Mouse (Mus musculus) midbrain, embryonic 11.5 days (tissue): Measurements from ENCODE around the gene Zfp169. TPM values are rescaled to one million over a fixed set of nuclear protein-coding genes. Genes with fewer than 3 reads are reported as not detected.

Experiments used
- ATAC-seq: fragments of 200-750 bp; cut with Nextera tagmentation; 2 replicates; pipeline ENCODE4 v1.8.0; 2017; ENCODE audit warnings: moderate TSS enrichment, moderate library complexity; ENCODE audit not compliant: low FRiP score
- DNase-seq: peaks from one replicate; pipeline ENCODE4 v3.0.0; 2015; ENCODE audit warnings: low spot score; ENCODE audit errors: missing footprints
- H3K27ac ChIP-seq: fragments of 300-500 bp; sonication (generic); 2 replicates; pipeline ENCODE4 v1.5.1; 2014; ENCODE audit warnings: low read depth, low read length
- H3K27me3 ChIP-seq: fragments of 300-500 bp; sonication (generic); 2 replicates; pipeline ENCODE4 v1.6.1; 2014; ENCODE audit warnings: mild to moderate bottlenecking, low read length, moderate library complexity, mixed read lengths; ENCODE audit not compliant: control insufficient read depth, insufficient read depth
- H3K36me3 ChIP-seq: fragments of 300-500 bp; sonication (generic); 2 replicates; pipeline ENCODE4 v1.6.1; 2014; ENCODE audit warnings: mild to moderate bottlenecking, low read length, moderate library complexity, mixed read lengths; ENCODE audit not compliant: control insufficient read depth, insufficient read depth
- H3K4me1 ChIP-seq: fragments of 300-500 bp; sonication (generic); 2 replicates; pipeline ENCODE4 v1.6.1; 2014; ENCODE audit warnings: low read length; ENCODE audit not compliant: control insufficient read depth, insufficient read depth
- H3K4me2 ChIP-seq: fragments of 300-500 bp; sonication (generic); 2 replicates; pipeline ENCODE4 v1.6.1; 2014; ENCODE audit warnings: mild to moderate bottlenecking, moderate library complexity
- H3K4me3 ChIP-seq: fragments of 300-500 bp; sonication (generic); 2 replicates; pipeline ENCODE4 v1.5.1; 2014; ENCODE audit warnings: low read depth, low read length
- H3K9ac ChIP-seq: fragments of 300-500 bp; sonication (generic); 2 replicates; pipeline ENCODE4 v1.6.1; 2014; ENCODE audit warnings: low read length
- H3K9me3 ChIP-seq: fragments of 300-500 bp; sonication (generic); 2 replicates; pipeline ENCODE4 v1.6.1; 2016; ENCODE audit warnings: low read length; ENCODE audit not compliant: control insufficient read depth
- WGBS: fragments of 180-500 bp; shearing (Covaris S2); extraction: QIAGEN DNeasy Blood & Tissue Kit; methylation state at CpG from one replicate; pipeline ENCODE4 v1.1.7; 2014; 5-methylcytosine and 5-hydroxymethylcytosine counted together
- polyA plus RNA-seq: library from polyadenylated mRNA; unstranded; fragments of >200 nt; fragmentation: Nextera tagmentation; extraction: Ambion mirVana; gene quantifications from 2 replicates; pipeline ENCODE4 v1.2.1, GENCODE M21; 2014

The Zfp169 gene
- polyA plus RNA-seq = 8.5 and 9.0 TPM in 2 replicates

DNA sequence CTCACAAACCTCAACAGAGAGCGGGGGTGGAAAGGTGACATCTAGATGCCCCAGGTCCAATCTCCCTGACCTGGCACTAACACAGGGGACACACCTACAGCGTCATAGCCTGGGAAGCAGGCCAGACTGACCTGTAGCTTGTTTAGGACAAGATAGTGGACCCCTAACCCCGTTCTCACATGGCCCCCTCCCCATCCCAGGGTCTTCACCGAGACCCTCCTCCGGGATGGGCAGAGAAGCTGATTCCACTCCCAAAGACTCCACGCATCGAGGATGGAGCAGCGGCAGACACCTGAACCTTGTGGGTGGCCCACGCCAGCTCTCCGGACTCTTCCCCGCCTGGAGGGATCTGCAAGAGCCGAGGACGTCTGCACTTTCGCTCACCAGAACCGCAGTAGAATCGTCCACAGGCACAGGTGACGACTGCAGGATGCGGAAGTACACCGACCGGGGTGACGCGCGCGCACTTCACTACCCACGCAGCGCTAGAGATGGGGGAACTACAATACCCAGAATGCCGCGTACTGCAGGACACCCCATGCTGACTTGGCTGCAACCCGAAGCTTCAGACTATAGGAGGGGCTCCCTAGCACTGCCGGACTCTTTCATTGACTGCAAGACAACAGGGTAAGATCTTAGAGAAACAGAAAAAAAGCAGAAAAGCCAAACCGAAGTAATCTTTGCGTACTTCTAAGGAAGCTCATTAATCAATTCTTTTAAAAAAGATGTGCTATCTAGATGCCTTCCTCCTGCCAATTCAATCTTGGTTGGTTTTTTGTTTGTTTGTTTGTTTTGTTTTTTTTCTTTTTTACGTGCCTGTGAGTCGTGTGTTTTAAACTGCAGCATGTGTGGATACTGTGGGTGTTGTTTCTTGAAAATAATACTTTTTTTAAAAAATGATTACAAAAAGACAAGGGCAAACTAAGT, at the start of gene Zfp169, which contains the start of gene A830005F24Rik:
Gene Zfp169 (minus strand): TSS at position 449 of the 927 bp plus-strand sequence.
Gene A830005F24Rik (plus strand): TSS at position 568 of the 927 bp plus-strand sequence.
- Histone ChIP-seq H3K9ac (peak within 1 kb of the TSS; percentile 73), H3K9me3 (no peaks in the 10 kb centered on the region), H3K27me3 (no peaks in the 10 kb centered on the region), H3K4me1 (peaks cover 5% of the 10 kb centered on the region), H3K4me3 (peak within 1 kb of the TSS; percentile 73), H3K36me3 (no peaks in the 10 kb centered on the region), H3K4me2 (peak within 1 kb of the TSS; percentile 87), H3K27ac (no peak within 1 kb of the TSS)
- 3% methylated on average over 34 of the region's 34 CpGs for WGBS
- DNase-seq (peak; percentile 95), ATAC-seq (peak; percentile 98)

GRCm38 (mm10) chr13:48562336-48562735, 49.1 kb upstream of the Zfp169 start:
- ATAC-seq (no peak), DNase-seq (no peak)
- Histone ChIP-seq H3K4me1 (0 out of 2 replicates have a peak, but pooled peaks cover 3% of the 10 kb centered on the region), H3K27me3 (no peaks in the 10 kb centered on the region), H3K9ac (no peak overlapping the region), H3K27ac (no peak overlapping the region), H3K4me2 (no peak overlapping the region), H3K9me3 (no peaks in the 10 kb centered on the region), H3K4me3 (no peak overlapping the region), H3K36me3 (no peaks in the 10 kb centered on the region)
- 91% methylated on average over 5 of the region's 5 CpGs for WGBS

- Histone ChIP-seq H3K36me3 (no peaks in the 10 kb centered on the region), H3K27me3 (no peaks in the 10 kb centered on the region), H3K4me1 (0 out of 2 replicates have a peak, but pooled peaks cover 3% of the 10 kb centered on the region), H3K4me3 (no peak overlapping the region), H3K9ac (no peak overlapping the region), H3K4me2 (no peak overlapping the region), H3K27ac (no peak overlapping the region), H3K9me3 (no peaks in the 10 kb centered on the region)
- DNase-seq (no peak), ATAC-seq (no peak)
- 89% methylated on average over 2 of the region's 2 CpGs for WGBS
Measured at GRCm38 (mm10) chr13:48561481-48561880, 48.2 kb upstream of the Zfp169 start.

DNA sequence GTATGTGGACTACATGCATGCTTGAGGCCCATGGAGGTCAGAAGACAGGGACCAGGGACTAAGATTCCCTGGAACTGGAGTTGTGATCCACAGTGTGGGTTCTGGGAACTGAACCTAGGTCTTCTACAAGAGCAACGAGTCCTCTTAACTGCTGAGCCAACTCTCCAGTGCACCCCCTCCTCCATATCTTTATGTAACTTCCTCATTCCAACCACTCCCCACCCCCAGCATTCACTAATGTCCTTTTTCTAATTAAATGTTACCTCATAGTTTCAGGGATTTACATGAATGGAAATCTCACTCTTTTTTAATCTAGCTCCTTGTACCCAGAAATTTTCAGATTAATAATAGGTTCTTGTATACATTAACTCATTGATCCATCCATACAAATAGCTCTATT, 42.7 kb upstream of the Zfp169 start:
- Histone ChIP-seq H3K36me3 (no peaks in the 10 kb centered on the region), H3K27ac (no peak overlapping the region), H3K9ac (no peak overlapping the region), H3K4me3 (no peak overlapping the region), H3K27me3 (no peaks in the 10 kb centered on the region), H3K9me3 (no peaks in the 10 kb centered on the region), H3K4me2 (no peak overlapping the region), H3K4me1 (no peaks in the 10 kb centered on the region)
- DNase-seq (no peak), ATAC-seq (no peak)
- 95% methylated on average over 1 of the region's 1 CpGs for WGBS

GRCm38 (mm10) chr13:48554552-48554951, 41.3 kb upstream of the Zfp169 start:
- Histone ChIP-seq H3K4me2 (no peak overlapping the region), H3K9ac (no peak overlapping the region), H3K4me3 (no peak overlapping the region), H3K36me3 (no peaks in the 10 kb centered on the region), H3K4me1 (no peaks in the 10 kb centered on the region), H3K27me3 (no peaks in the 10 kb centered on the region), H3K9me3 (no peaks in the 10 kb centered on the region), H3K27ac (no peak overlapping the region)
- WGBS = 80% methylated on average over 1 of the region's 1 CpGs
- no peak for ATAC-seq
- DNase-seq = no peak

DNA sequence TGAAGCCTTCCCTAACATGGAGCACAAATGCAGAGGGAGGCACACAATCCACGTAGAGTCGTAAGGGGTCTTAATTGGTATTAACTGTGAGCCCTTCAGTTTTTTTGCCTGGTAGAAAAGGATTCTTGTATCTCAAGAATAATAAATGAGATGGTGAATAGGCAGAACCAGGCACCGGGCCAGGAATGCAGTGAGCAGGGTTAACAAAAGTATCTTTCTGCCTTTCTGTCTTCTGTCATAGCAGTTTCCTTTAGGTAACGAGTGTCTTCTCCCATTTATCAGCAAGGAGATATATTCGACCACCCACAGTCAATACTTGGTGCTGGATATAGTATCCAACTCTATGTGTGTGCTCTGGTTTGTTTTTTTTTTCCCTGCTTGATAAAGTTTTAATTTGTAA, 40.3 kb upstream of the Zfp169 start:
- DNase-seq = no peak
- Histone ChIP-seq H3K27ac (no peak overlapping the region), H3K9me3 (no peaks in the 10 kb centered on the region), H3K4me3 (no peak overlapping the region), H3K27me3 (no peaks in the 10 kb centered on the region), H3K4me1 (no peaks in the 10 kb centered on the region), H3K36me3 (no peaks in the 10 kb centered on the region), H3K4me2 (no peak overlapping the region), H3K9ac (no peak overlapping the region)
- no peak for ATAC-seq
- 87% methylated on average over 5 of the region's 5 CpGs for WGBS

DNA sequence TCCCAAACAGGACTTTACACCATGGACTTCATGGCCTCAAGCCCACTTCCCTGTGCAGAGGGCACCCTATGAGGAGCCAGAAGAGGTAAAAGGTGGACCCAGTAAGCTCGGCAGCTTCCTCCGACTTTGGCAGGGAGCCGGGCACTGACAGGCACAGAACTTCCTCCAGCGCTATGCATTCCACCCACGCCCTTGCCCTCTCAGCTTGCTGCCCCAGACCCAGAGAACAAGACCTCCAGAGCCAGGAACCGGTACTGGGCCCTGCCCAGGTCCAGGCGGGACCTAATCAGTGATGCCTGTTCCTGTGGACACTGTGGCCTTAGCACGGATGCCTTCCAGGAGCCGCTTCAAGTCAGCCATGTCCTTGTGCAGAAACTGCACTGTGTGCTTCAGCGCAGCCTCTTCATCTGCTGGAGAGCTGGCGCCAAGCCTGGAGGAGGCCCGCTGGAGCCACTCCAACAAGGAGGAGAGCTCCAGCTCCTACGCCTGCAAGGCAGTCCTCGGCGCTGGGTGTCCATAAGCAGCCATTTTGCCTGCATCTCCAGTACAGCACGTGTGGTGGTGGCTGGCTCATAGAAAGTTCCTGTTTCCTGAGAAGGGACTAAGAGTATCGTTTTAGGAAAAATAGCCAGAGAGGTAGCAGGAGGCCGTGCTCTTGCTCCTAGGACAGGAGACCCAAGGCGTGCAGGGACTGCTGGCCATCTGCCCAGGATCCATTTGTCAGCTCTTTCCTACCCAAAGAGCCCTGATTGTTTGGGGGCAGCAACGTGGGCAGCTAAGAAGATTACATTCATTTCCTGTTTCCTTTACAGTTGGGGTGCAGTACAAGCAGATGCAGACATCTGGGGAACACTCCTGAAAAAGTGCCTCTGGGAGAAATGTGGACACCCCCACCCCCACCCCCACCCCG, 39.2 kb upstream of the Zfp169 start:
- Histone ChIP-seq H3K9me3 (no peaks in the 10 kb centered on the region), H3K27ac (no peak overlapping the region), H3K36me3 (no peaks in the 10 kb centered on the region), H3K9ac (no peak overlapping the region), H3K27me3 (no peaks in the 10 kb centered on the region), H3K4me1 (no peaks in the 10 kb centered on the region), H3K4me3 (no peak overlapping the region), H3K4me2 (no peak overlapping the region)
- 85% methylated on average over 21 of the region's 21 CpGs for WGBS
- ATAC-seq (no peak), DNase-seq (no peak)

GRCm38 (mm10) chr13:48548296-48548695, 35.0 kb upstream of the Zfp169 start:
- ATAC-seq (no peak), DNase-seq (no peak)
- H3K9me3 ChIP-seq = no peaks in the 10 kb centered on the region
- H3K36me3 ChIP-seq = no peaks in the 10 kb centered on the region
- H3K4me1 ChIP-seq = 0 out of 2 replicates have a peak, but pooled peaks cover 2% of the 10 kb centered on the region
- H3K9ac ChIP-seq = no peak overlapping the region
- H3K4me3 ChIP-seq = no peak overlapping the region
- H3K27me3 ChIP-seq = no peaks in the 10 kb centered on the region
- WGBS = 91% methylated on average over 5 of the region's 5 CpGs
- no peak overlapping the region for H3K27ac ChIP-seq
- H3K4me2 ChIP-seq = no peak overlapping the region
